Mouse (Mus musculus): ENCODE results near the gene Faim2.
A peak's percentile ranks its signal among the peaks of the same experiment; 100 is the strongest.

Gene Faim2

GRCm38 (mm10) chr15:99527629-99528353 is at the start of gene Faim2:
Gene Faim2 (minus strand): TSS chr15:99528165.
- peak; percentile 33 for DNase-seq (ENCODE audit: extremely low spot score)

- DNase-seq (ENCODE audit: extremely low spot score), result no peak
These were observed 41.2 kb upstream of the Faim2 start for GRCm38 (mm10) chr15:99569123-99569522.

GRCm38 (mm10) chr15:99568682-99569081 is 40.7 kb upstream of the Faim2 start:
- DNase-seq (ENCODE audit: extremely low spot score), result no peak

DNA sequence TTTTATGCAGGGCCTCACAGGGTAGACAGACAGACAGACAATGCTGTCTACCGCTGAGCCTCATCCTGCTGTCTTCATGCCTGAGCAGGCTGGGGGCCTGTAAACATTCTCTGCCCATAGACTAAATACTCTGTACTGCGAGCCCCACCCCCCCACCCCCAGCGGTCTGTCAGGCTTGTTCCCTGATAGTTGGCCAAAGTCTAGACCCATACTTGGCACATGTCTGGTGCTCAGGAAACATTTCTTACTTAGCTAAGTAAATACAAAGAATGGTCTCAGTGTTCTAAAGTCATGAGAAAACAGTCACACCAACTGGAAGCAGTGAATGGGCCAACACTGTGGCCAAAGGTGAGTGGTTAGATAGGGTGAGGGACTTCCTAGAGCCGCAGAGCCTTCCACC is 39.4 kb upstream of the Faim2 start:
- DNase-seq (ENCODE audit: extremely low spot score), result no peak

- no peak for DNase-seq (ENCODE audit: extremely low spot score)
These were observed 32.3 kb upstream of the Faim2 start for GRCm38 (mm10) chr15:99560246-99560645.

DNA sequence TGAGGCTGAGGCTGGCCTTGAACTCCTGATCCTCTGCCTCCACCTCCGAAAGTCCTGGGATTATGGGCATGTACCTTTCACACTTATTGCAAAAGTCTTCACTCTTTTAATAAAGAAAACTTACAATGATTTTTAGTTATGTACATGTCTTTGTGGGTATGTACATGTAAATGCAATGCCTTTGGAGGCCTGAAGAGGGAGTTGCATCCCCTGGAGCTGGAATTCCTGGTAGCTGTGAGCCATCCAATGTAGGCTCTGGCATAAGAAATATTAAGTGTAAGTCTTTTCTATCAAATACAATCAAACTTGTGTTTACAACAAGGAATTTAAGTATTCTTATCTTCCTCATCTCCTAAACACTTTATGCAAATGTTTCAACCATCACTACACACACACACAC is 31.0 kb upstream of the Faim2 start:
- DNase-seq (ENCODE audit: extremely low spot score), result no peak

- DNase-seq (ENCODE audit: extremely low spot score), result no peak
These were observed 25.8 kb upstream of the Faim2 start for GRCm38 (mm10) chr15:99553767-99554166.

DNA sequence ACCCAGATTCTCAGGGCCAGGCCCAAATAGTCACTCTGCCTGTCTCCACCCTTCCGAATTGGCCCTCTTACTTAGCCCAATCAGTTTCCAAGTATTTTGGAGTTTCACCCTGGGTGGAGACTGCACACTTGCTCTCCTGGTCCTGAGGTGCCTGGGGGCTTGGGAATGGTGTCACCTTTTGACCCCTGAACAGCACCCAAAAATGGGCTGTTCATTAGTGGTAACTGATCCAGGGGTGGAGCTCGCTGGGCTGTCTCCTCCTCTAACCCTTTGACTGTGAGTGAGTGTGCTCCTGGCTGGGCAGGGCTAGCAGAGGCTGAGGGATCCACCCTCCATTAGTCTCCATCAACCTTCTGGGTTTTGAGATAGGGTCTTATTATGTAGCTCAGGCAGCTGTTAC is 21.9 kb upstream of the Faim2 start:
- DNase-seq (ENCODE audit: extremely low spot score), result no peak

DNA sequence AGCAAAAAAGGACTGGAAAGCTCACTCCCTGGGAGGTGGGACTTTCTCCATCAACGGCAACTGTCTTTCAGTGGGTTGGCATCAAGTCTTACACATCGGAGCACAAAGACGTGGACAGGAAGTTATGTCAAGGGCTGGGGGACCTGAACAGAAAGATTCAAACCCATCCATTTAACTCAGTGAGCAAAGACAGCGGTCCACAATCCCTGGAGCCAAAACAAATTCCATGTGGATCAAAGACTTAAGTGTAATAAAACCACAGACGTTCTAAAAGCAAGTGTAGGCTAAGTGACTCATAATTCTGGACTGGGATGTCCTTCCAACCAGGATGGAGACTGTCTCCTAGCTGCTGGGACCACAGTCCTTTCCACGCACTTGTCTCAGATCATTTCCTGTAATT is 19.8 kb upstream of the Faim2 start:
- DNase-seq (ENCODE audit: extremely low spot score), result no peak

DNA sequence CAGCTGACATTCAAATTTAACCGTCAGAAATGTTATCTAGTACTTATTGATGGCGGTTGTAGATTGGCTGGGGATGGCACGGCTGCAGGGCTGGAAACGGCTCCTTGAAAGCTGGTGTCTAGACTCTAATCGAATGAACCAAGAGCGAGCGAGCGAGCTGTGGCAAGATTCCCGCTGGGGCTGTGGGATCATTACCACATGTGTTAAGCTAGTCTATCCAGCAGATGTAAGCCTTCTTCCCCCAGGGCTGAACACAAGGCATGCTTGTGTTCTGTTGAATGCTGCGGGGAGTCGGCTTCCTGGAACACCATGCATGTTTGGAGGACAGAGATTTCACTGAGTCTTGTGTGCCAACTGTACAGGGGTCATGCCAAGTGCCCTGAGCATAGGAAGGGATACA is 18.6 kb upstream of the Faim2 start:
- no peak for DNase-seq (ENCODE audit: extremely low spot score)

DNA sequence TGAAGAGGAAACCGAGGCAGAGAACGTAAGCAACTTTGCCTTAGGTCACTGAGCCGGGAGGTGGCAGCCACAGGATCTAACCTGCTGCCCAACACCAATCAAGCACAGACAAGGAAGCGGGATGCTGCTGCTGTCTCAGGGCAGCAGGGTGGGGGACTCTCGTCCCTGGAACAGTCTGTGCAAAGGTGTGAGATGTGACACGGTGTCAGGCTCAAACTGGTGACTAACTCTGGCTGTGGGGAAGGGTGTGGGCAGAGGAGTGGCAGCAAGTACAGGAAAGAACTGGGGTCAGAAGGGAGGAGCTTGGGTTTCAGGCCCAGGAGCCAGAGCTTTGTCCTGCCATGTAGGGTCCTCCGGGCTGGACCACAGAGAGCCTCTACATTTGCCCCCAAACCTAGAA is 16.1 kb upstream of the Faim2 start:
- no peak for DNase-seq (ENCODE audit: extremely low spot score)

DNA sequence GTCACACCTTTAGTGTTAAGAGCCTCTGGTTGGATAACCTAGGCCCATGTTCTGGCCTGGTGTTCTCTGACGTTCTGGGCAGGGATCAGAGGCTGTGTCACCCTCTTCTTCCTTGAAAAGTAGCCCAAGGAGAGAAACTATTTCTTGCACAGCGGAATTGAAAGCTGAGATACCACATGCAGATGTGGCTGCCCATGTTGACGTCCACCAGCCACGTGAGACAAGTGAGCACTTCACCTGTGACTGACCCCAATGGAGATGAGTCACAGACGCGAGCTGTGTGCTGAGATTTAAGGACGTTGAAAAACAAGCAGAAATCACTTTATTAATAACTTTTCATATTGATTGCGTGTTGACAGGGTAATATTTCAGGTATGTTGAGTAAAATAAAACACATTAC is 11.9 kb upstream of the Faim2 start:
- no peak for DNase-seq (ENCODE audit: extremely low spot score)

DNA sequence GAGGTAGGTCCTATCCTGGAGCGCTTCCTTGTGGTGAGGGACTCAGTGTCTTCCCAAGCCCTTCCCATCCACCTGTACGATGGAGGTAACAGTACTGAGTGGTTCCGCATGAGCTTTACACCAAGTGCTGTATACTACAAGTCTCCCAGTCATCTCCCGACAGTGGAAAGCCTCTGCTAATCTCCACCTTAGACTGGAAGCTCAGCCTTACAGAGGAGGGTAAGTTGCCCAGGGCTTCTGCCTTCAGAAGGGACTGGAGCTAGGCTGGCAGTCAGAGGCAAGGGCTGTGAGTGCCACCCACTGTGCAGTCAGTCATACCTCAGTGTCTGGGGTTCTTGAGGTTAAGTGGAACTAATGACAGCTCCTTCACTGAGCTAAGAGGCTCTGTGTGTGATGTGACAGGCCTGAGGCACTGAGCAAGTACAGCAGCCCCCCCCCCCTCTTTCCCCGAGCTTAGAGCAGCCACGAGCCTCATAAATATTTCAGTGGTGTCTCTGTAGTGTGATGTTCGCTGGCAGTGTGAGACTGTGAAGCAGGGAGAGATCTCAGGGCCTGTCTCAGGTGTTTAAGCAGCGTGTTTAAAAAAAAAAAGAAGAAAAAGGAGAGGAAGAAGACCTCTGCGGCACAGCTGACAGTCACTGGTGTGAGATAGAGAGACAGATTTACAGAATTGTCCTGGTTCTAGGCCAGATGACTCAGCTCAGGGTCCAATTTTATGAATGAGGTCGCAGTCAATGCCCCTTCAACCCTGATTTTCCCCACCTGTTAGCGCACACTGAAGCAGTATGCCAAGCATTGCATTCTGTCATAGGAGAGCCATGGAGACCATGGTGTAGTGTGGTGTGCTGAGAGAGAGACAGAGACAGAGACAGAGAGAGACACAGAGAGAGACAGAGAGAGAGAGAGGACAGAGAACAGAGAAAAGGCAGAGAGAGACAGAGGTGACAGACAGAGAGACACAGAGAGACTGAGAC is 9.2 kb upstream of the Faim2 start:
- no peak for DNase-seq (ENCODE audit: extremely low spot score)

DNA sequence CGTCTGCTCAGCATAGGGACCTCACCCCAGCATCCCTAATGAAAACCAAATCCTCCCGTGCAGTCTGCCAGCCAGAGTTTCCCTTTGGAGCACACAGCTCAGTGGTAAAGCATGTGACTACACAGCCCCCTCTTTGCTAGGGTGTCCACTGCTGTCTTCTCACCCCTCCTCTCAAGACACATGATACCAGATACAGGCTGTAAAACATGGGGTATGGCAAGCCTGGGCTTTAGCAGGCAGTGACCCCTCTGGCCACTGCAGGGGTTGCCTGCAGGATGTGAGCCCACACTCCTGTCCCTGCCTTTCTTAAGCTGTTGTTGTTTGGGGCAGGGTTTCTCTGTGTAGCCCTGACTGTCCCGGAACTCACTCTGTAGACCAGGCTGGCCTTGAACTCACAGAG is 4.1 kb upstream of the Faim2 start:
- no peak for DNase-seq (ENCODE audit: extremely low spot score)

GRCm38 (mm10) chr15:99531146-99531545 is 3.2 kb upstream of the Faim2 start:
- DNase-seq (ENCODE audit: extremely low spot score), result no peak

GRCm38 (mm10) chr15:99526681-99527080 is 1.3 kb downstream of the Faim2 start:
- DNase-seq (ENCODE audit: extremely low spot score), result no peak

GRCm38 (mm10) chr15:99520306-99520705 is 7.7 kb downstream of the Faim2 start:
- no peak for DNase-seq (ENCODE audit: extremely low spot score)

DNA sequence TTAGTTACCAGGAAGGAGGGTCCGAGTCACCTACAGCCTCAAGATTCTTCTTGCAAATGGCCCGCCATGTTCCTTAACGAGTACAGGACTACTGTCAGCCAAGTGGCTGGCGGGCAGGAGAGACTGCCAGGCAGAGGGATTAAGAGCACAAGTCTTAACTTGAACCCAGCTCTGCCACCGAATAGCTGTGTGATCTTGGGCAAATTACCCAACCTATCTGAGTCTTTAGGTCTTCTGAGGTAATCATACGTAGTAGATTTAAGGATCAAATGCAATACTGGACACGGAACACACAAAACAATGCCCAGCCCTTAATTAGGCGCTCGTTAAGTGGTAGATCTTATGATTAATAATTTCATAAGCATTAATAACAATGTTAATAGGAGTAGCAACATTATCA is 8.3 kb downstream of the Faim2 start:
- DNase-seq (ENCODE audit: extremely low spot score), result no peak

DNA sequence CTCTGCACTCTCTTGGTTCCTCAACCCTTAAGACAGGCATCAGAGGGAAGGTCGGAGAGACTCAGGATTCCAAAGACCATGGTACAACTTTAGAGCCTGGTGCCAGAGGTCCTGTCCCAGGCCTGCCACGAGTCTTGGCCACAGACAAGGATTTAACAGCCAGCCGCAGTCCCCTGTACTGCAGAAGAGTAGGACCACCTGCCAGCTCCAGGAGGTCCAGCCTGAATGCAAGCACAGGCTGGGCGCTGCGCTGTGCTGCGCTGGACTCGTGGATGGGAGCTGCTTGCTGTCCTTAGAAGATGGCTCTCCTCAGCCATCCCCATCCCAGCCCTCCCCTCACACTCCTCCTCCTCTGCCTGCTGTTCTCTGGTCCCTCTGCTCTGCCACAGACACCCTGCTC is 10.2 kb downstream of the Faim2 start:
- DNase-seq (ENCODE audit: extremely low spot score), result no peak

DNA sequence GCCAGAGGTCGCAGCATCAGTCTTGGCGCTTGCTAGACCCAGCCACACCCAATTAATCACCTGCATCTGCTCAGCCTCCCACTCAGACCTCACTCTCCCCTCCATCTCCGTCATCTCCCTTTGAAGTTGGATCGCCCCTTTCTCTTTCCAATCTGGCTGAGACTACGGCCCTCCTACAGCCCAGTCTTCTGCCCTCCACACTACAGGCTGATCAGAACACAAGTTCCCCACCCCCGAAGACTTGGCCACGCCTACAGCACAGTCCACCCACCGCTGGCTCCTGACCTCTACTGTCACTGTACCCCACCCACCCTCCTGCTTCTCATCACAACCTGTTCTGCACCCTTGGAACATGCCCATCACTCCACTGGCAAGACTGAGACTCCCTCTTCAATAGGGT is 11.2 kb downstream of the Faim2 start:
- DNase-seq (ENCODE audit: extremely low spot score), result no peak

GRCm38 (mm10) chr15:99511797-99512525 is 16.0 kb downstream of the Faim2 start:
- no peak for DNase-seq (ENCODE audit: extremely low spot score)

DNA sequence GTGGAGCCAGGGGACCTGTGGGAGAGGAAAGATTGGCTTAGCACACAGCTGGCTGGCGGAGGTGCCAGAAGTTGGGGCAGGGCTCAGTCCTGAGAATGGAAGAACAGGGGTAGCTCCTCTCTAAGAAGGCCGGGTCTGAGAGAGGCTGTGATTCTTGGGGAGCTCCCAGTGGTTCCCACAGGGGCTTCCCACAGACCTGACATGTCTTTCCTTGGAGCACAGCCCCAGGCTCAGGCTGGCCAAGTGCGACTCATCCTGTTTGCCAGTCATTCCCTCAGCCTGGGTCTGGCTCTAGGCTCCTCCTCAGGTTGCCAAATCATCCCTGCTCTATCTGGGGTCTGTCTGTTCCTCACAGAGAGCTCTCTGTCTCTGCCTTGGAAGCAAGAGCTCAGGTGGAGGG is 17.3 kb downstream of the Faim2 start:
- no peak for DNase-seq (ENCODE audit: extremely low spot score)

All from embryo, embryonic 9.5 days (tissue).